Mouse (Mus musculus) ES-E14 (cell line): ENCODE results near the gene Lancl2.

ENCODE experiments used
- HCFC1 ChIP-seq: IDR thresholded peaks from 2 replicates; pipeline ENCODE4 v1.6.1; 2012; ENCODE audit warnings: low read length, inconsistent platforms, borderline replicate concordance; ENCODE audit not compliant: insufficient read depth
- ZC3H11A ChIP-seq: IDR thresholded peaks from 2 replicates; pipeline ENCODE4 v1.6.1; 2012; ENCODE audit warnings: low read depth, mild to moderate bottlenecking, inconsistent platforms, low read length, borderline replicate concordance
- ZNF384 ChIP-seq: IDR thresholded peaks from 2 replicates; pipeline ENCODE4 v1.6.1; 2012; ENCODE audit warnings: low read depth, low read length, inconsistent platforms

- TF ChIP-seq ZNF384 (no peak), HCFC1 (no peak), ZC3H11A (no peak)
These were observed 80.3 kb downstream of the Lancl2 start for GRCm38 (mm10) chr6:57782658-57783057.
